Mouse (Mus musculus): Measurements from ENCODE around the gene Slc29a1. TPM values are rescaled to one million over a fixed set of nuclear protein-coding genes. Genes with fewer than 3 reads are reported as not detected.

The Slc29a1 gene
- total RNA-seq, 2 experiments from 2014 or later, result 20.8 to 21.5 TPM

DNA sequence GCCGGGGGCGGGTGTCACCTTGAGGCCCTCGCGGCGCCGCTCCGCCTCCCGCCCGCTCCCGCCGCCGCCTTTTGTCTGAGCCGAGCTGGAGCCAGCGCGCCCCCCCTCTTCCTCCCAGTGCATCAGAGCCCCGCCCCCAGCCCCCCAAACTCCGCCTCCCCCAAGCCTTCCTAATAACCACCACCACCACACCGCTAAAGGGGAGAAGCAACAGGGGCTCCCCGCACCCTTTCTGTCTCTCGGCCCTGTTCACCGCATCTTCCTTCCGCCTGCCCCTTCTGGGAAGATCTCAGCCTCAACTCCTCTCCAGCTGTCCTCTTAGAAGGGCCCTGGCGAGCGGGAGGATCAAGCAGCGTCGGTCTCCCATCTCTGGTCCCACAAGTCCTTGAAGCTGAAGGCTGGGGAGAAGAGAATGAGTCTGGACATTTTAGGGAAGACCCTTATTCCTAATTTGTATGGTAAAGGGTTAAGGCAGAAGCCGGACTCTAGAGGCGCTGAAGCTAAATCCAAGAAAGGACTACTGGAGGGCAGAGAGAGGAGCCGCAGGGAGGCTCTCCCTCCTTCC, 49.7 kb downstream of the Slc29a1 start, which contains the start of gene Tmem151b:
Gene Tmem151b, minus strand, starts transcription at position 61 of the 565 bp plus-strand sequence.
- DNase-seq, result no peak

DNA sequence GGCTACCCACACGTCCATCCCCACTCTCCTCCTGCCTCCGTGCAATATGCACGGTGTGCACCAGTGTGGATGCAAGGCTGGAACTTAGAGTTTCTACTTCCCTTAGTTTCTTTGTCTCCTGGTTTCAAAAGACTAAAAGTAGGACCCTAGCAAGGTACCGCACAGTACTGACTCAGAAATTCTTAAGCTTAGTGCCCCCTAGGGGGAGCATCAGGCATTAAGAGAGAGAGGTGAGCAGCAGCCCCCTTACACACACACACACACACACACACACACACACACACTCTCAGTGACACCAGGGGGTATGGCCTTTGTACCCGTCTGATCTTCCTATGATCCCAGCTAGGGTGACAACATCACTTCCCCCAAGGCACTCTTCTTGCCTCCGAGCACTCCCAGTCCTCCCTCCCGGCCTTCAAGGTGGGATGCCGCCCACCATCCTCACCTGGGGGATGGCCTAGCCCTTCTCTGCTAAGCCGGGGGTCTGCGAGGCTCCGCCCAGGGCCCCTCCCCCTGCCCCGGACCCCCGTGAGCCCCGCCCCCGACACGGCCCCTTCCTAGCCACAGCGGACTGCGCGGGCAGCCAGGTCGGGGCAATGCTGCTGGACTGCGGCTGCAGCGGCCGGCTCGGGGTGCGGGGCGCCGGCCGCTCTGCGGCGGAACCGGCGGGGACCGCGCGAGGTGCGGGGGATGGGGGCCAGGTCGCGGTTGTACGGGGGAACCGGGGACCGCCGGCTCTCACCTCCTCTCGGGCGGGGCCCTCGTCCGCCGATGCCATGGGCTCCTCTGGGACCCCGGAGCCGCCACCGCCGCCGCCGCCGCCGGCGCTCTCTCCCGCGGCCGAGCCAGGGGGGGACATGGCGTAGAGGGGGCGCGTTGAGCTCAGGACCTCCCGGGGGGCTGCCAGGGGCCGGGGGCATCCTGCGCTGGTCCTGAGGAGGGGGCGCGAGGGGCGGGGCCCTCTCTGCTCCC, 50.6 kb downstream of the Slc29a1 start:
- no peak for DNase-seq

DNA sequence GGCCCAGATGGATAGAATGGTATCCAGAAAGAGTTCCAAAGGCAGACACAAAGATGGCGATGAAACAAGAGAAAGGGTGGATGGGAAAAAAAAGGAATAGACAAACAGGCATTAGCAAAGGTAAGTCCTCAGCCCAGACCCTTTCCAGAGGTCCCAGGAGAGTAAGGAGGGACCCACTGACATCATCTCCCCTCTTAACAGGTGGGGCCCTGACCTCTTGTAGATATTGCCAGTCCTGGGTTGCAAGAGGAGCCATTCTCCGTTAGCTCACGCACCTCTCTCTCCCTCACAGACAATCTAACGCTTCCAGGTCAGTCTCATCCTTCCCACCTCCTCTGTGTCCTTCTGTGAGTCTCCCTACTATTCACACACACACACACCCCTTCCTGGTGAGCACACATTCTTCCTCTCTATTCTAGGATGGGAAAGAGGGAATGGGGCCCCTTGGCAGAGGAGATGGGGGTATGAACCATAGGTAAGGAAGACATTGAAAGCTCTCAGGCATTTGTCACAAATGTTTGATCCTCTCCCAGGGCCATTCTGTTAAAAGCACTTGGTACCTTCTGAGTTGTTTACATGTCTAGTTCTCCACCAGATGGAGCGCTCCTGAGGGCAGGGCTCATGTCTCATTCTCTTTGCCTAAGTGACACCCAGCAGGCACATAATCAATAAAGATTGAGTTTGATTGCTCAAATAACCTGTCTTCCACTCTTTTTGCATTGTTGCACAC, 51.8 kb downstream of the Slc29a1 start:
- no peak for DNase-seq

DNA sequence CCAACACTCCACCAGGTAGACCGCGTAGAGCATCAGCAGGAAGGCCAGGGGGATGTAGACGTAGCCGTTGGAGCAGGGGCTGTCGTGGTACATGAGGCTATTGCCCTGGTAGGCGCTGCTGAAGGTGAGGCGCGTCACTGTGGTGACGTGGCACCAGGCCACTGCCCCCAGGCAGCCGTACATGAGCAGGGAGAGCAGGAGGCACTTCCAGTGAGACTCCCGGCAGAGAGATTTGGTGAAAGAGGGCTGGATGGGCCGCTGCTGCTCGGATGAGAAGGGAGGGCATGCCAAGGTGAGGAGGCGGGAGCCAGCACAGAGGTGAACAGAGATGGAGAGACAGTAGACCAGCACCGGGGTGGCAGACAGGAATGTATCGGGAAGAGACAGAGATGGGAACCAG, 52.5 kb downstream of the Slc29a1 start:
- no peak for DNase-seq

DNA sequence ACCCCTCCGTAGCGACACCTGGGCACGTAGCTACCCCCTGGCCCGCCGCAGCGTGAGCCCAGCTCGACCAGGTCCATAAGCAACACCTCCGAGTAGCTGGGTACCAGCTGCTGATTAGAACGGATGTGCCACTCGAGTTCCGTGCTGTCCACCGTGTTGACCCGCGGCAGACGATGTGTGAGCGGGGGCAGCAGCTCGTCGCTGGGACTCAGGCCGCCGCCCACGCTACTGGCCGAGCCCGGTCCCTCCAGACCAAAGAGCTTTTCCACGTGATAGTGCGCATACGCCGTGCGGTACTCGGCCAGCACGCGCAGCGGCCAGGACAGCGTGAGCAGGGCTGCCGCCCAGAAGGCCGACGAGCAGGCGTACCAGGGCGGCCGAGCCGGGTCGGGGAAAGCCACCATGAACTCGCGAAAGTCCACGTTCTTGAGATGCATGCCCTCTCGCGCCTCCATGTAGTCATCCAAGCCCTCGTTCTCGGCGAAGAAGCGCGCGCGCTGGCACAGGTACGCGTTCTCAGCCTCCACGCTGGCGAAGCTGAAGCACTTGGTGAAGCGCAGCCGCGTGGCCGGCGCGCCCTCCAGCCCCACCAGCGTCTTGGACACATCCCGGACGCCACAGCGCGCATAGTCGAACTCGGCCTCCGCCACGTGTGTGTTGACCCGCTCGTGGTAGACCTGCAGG, 54.0 kb downstream of the Slc29a1 start:
- no peak for DNase-seq

DNA sequence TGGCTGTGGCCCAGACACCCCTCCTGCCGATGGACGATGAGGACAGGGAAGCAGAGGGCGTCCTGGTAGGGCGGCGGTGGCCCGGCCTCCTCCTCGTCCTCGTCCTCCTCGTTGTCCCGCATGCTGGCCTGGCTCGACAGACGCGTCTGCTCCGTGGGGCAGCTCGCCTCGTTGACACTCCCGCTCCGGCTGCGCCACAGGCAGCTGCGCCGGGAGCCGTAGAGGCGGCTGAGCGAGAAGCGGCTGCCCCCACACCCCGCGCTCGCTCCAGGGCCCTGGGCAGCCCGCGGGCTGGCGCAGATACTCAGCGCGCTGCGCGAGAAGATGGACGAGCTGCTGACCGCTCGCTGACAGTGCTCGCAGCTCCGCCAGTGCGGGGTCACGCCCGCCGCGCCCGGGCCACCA, 54.5 kb downstream of the Slc29a1 start:
- no peak for DNase-seq

DNA sequence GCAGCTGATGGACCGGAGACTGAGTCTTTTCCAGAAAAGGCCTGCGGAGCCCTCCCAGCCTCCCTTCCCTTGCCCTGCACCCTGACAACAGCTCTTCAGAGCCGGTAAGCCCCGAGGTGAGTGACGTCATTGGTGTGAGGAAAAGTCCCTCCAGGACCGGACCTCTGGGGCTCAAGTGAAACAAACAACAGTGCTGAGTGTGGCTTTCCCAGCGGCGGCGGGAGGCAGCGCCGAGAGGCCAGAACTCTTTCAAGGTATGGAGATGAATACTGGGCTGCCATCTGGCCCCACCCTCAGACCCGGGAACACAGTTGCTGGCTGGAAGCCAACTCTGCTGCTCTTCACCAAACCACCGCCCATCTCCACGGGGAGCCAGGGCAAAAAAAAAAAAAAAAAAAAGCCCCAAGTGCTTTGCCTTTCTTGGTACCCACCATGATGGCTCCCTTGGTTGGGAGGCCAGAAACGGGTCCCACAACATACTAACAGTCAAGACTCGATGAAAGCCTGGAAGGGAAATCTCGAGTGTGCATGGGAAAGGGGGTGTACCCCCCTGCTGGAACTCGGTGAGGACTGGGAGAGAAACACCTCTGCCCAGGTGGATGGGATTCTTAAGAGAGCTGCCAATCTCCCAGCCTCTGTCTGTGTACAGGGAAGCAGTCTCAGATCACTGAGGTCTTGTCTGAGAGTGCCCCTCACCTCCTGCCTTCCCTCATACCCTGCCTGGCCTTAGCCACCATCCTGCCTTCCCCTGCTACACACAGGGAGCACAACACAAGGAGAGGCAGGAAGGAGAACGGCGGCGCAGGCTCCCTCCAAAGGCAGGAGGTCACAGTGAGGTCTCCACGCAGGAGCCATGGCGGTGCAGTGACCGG, 55.2 kb downstream of the Slc29a1 start:
- no peak for DNase-seq

DNA sequence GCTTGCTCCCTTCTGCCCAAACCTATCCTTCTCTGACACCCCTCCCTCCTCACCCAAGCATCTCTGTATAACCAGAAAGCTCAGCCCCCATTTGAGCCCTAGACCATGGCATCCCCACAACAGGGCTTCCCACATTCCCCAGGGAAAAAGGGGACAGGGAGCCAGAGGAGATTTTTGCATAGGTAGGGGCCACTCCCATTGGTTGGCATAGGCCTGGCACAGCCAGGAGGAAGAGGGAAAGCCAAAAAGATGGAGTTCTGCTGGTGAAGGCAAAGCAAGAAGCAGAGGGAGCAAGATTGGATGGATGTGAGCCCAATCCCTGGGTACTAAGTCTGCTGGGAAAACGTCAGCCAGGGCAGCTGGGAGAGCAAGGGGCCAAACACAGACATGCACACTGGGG, 56.3 kb downstream of the Slc29a1 start:
- DNase-seq, result no peak

DNA sequence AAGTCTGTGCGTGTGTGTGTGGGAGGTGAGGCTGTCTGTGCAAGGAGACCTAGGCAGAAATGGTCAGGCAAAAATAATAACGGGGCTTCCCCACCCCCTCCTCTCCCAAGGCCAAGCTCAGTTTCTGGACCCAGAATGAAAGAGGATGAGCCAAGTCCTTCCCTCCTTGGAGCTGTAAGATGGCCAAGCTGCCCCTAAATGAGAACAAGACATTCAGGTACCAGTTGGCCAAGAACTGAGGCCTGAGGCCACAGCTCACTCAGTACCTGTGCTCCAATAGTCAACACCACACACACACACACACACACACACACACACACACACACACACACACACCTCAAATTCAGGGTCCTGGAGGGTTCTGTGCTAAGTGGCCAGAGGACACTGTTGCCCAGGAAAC, 56.7 kb downstream of the Slc29a1 start:
- no peak for DNase-seq

DNA sequence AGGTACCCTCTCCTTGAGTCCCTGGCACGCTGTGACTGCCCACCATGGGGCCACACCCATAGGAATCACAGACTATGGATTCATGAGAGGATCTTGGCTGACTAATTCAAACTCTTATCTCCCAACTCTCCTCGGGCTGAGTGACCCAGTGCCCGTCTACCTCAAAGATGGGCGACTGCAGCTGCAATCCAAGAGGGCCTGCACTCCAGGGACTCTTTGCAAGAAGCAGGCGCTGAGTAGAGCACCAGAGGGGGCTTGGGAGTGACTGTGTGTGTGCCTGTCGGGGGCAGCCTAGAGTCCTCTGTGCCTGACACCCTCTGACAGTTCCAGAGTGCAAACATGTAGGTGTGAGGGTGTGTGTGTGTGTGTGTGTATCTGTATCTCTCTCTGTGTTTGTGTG, 57.3 kb downstream of the Slc29a1 start:
- DNase-seq, result no peak

DNA sequence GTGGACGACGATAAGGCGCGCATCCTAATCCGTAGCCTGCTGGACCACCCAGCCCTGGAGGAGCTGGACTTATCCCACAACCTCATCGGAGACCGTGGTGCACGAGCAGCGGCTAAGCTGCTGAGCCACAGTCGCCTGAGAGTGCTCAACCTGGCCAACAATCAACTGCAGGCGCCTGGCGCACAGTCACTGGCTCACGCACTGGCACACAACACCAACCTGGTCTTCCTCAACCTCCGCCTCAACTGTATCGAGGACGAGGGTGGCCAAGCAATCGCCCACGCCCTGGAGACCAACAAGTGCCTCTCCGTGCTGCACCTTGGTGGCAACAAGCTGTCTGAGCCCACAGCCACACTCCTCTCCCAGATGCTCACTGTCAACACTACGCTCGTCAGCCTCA, 59.7 kb downstream of the Slc29a1 start:
- no peak for DNase-seq

DNA sequence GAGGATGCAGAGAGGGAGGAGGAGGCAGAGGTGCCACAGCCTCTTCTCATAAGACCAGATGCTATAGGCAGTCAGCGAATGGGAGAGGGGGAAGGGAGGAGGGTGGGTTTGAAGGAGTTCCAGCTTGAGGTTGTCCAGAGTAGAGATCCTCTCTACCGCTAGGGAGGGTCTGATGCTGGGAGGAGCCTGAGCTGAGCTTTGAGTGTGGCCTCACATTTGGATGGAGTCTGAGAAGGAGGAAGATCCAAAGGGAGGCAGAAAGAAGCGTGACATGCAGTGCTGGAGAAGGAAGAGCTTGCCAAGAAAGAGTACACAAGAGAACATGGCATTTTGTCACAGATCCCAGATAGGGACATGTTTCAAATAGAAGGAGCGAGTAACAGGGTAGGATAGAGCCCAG, 61.0 kb downstream of the Slc29a1 start:
- DNase-seq, result no peak

DNA sequence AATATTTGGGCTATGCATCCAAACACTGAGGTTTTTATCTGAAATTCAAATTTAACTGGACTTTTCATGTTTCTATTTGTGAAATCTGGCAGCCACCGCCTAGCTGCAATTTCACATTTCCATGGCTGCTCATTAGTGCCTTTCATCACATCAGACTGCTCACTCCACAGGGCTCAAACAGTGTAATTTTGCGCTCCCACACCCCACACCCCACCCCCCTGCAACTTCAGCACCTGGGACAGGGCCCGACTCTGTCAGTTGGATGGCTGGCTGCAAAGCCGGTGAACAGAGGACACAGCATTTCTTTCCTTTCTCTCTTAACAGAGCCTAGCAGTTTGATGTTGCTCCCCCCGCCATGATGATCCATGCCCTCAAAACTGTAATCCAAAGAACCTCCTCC, 63.1 kb downstream of the Slc29a1 start:
- DNase-seq, result no peak

Other genes with a start within 250 kb of the Slc29a1 start
- 10 to 100 TPM; 56.7 to 57.5 TPM for gene Cdc5l, start 165.9 kb downstream of the Slc29a1 start, total RNA-seq (2021)
- gene Spats1, start 124.2 kb downstream of the Slc29a1 start, total RNA-seq (2021), result 1 to 10 TPM; 3.9 to 4.4 TPM
- 10 to 100 TPM; 22.7 to 25.4 TPM for gene Aars2, start 92.8 kb downstream of the Slc29a1 start, total RNA-seq (2021)
- gene Tcte1, start 76.2 kb downstream of the Slc29a1 start, total RNA-seq (2021), result under 1 TPM; 0.43 to 0.65 TPM
- gene Tmem151b, start 49.9 kb downstream of the Slc29a1 start, total RNA-seq (2021), result 100 to 1,000 TPM; 106 to 112 TPM
- 1 to 10 TPM; 2.6 to 3.4 TPM for gene Nfkbie, start 43.9 kb downstream of the Slc29a1 start, total RNA-seq (2021)
- 10 to 100 TPM; 28.2 to 29.4 TPM for gene Slc35b2, start 35.7 kb downstream of the Slc29a1 start, total RNA-seq (2021)
- gene Hsp90ab1, start 26.3 kb downstream of the Slc29a1 start, total RNA-seq (2021), result 1,000 to 10,000 TPM; 1,811 to 1,865 TPM
- not detected for gene Mymx, start 2.5 kb upstream of the Slc29a1 start, total RNA-seq (2021)
- 1 to 10 TPM in 1 of 2 experiments, under 1 TPM in 1; 0.22 to 1.4 TPM for gene Capn11, start 59.7 kb upstream of the Slc29a1 start, total RNA-seq (2021)
- gene Mrpl14, start 86.7 kb upstream of the Slc29a1 start, total RNA-seq (2021), result 10 to 100 TPM; 39.5 to 43.9 TPM
- 100 to 1,000 TPM; 171 to 180 TPM for gene Tmem63b, start 87.3 kb upstream of the Slc29a1 start, total RNA-seq (2021)
- not detected for gene 1600014C23Rik, start 134.2 kb upstream of the Slc29a1 start, total RNA-seq (2021)

All from layer of hippocampus, postnatal 36 days (tissue).